Comparison of ENCODE assay signal across 8 mouse cellular contexts in the genomic region with DNA sequence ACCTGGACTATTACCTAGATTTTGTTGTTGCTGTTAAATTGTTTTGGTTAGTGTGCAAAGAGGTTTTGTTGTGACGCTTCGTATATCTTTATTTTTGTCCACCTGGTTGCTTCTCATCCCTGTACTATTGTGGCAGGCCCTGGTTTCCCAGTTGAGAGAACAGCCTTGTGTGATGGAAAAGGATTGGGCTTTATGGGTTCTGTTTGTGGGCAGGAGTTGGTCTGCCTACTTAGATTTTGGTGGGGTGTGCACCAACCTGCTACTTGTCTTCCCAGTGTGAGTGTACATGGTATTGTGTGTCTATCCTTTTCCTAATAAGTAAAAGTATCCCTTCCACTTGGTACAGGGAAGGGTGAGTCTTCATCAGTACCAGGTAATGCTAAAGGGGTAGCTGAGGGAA. TPM values are rescaled to one million over a fixed set of nuclear protein-coding genes. Genes with fewer than 3 reads are reported as not detected.
DNase-seq lines count a peak whose midpoint lies in the region; ATAC-seq and TF ChIP-seq lines count a peak whose summit lies in the region.

No protein-coding gene starts in this region.

- peaks cover 14% of the 10 kb centered on the region for H3K4me1 ChIP-seq in embryonic facial prominence, embryonic 11.5 days (ENCODE audit: control insufficient read depth, insufficient read depth, low read length)
- peaks cover 62% of the 10 kb centered on the region for H3K4me1 ChIP-seq in heart, embryonic 16.5 days (ENCODE audit: control insufficient read depth, insufficient read depth, low read length)
- H3K4me1 ChIP-seq in liver, embryonic 14.5 days (replicated peaks; ENCODE audit: control insufficient read depth in 2 of 2, insufficient read depth in 2 of 2, low read length in 1 of 2): peaks cover 45 to 67% of the 10 kb centered on the region in 2 experiments

- H3K9me3 ChIP-seq in embryonic facial prominence, embryonic 11.5 days (replicated peaks; ENCODE audit: control insufficient read depth, low read length): no peaks in the 10 kb centered on the region
- H3K9me3 ChIP-seq in heart, embryonic 16.5 days (replicated peaks; ENCODE audit: control insufficient read depth, low read length): no peaks in the 10 kb centered on the region
- no peaks in the 10 kb centered on the region for H3K9me3 ChIP-seq in liver, embryonic 14.5 days (ENCODE audit: control insufficient read depth, low read length)

- no peaks in the 10 kb centered on the region for H3K27me3 ChIP-seq in embryonic facial prominence, embryonic 11.5 days (ENCODE audit: control insufficient read depth, insufficient read depth, low read length)
- no peaks in the 10 kb centered on the region for H3K27me3 ChIP-seq in heart, embryonic 16.5 days (ENCODE audit: control insufficient read depth, insufficient read depth, low read length)
- H3K27me3 ChIP-seq in liver, embryonic 14.5 days (ENCODE audit: control insufficient read depth, insufficient read depth, low read length): no peaks in the 10 kb centered on the region

- TF ChIP-seq EP300 in liver, embryonic 14.5 days (IDR thresholded peaks at IDR 0.05; ENCODE audit: low read depth): no peak

- H3K9ac ChIP-seq in embryonic facial prominence, embryonic 11.5 days (replicated peaks; ENCODE audit: low read length): no peak overlapping the region; the same call in 1 of the 2 replicates
- H3K9ac ChIP-seq in heart, embryonic 16.5 days (ENCODE audit: low read length): peak overlapping the region; percentile 60
- H3K9ac ChIP-seq in liver, embryonic 14.5 days (replicated peaks): peak overlapping the region; percentile 55

- no peaks in the 10 kb centered on the region for H3K36me3 ChIP-seq in embryonic facial prominence, embryonic 11.5 days (replicated peaks; ENCODE audit: control insufficient read depth, insufficient read depth, low read depth, low read length)
- H3K36me3 ChIP-seq in heart, embryonic 16.5 days (ENCODE audit: control insufficient read depth, insufficient read depth): no peaks in the 10 kb centered on the region
- H3K36me3 ChIP-seq in liver, embryonic 14.5 days (replicated peaks; ENCODE audit: control insufficient read depth, insufficient read depth, low read depth): peaks cover 8% of the 10 kb centered on the region; the same call in 1 of the 2 replicates

- no peak for ATAC-seq in embryonic facial prominence, embryonic 11.5 days (replicated peaks; ENCODE audit: insufficient number of reproducible peaks, low FRiP score, low TSS enrichment, low read depth)
- no peak for ATAC-seq in heart, embryonic 16.5 days (replicated peaks; ENCODE audit: extremely low read depth, insufficient read depth, low FRiP score)
- no peak for ATAC-seq in liver, embryonic 14.5 days (ENCODE audit: insufficient read depth)
- ATAC-seq in megakaryocyte-erythroid progenitor cell, adult 5-6 weeks (replicated peaks; ENCODE audit: low FRiP score, low TSS enrichment, poor library complexity, severe bottlenecking): no peak

- TF ChIP-seq CTCF in layer of hippocampus, adult 2 months (conservative IDR thresholded peaks at IDR 0.05): no peak
- no peak for TF ChIP-seq CTCF in liver, embryonic 14.5 days (IDR thresholded peaks at IDR 0.05; ENCODE audit: low read depth)

- H3K4me2 ChIP-seq in embryonic facial prominence, embryonic 11.5 days (ENCODE audit: low read depth, low read length): no peak overlapping the region
- H3K4me2 ChIP-seq in heart, embryonic 16.5 days (ENCODE audit: low read depth, low read length): peak overlapping the region; percentile 79
- peak overlapping the region; percentile 84 for H3K4me2 ChIP-seq in liver, embryonic 14.5 days (ENCODE audit: low read depth)

- peak overlapping the region; percentile 97 for H3K27ac ChIP-seq in layer of hippocampus, adult 2 months
- H3K27ac ChIP-seq in embryonic facial prominence, embryonic 11.5 days (replicated peaks; ENCODE audit: low read depth, low read length): no peak overlapping the region
- H3K27ac ChIP-seq in heart, embryonic 16.5 days (ENCODE audit: low read length): no peak overlapping the region; the same call in 1 of the 2 replicates
- peak overlapping the region; percentile 36 for H3K27ac ChIP-seq in liver, embryonic 14.5 days

- no peak overlapping the region; the same call in 1 of the 2 replicates for H3K4me3 ChIP-seq in layer of hippocampus, adult 2 months
- 0 out of 2 replicates have a peak overlapping the region, but pooled peaks have one; percentile 14 for H3K4me3 ChIP-seq in embryonic facial prominence, embryonic 11.5 days (ENCODE audit: low read depth, low read length)
- peak overlapping the region; percentile 80; the same call in 1 of the 2 replicates for H3K4me3 ChIP-seq in heart, embryonic 16.5 days (ENCODE audit: low read length)
- H3K4me3 ChIP-seq in liver, embryonic 14.5 days (ENCODE audit: insufficient read depth in 1 of 2, low read depth in 2 of 2, low read length in 2 of 2): peak overlapping the region in 1 of 2 experiments; percentile 82; a peak in 2 of 4 replicates

- WGBS in embryonic facial prominence, embryonic 11.5 days: 94% methylated on average over 2 of the region's 2 CpGs
- WGBS in heart, embryonic 16.5 days: 91% methylated on average over 2 of the region's 2 CpGs
- 79% methylated on average over 2 of the region's 2 CpGs for WGBS in liver, embryonic 14.5 days (ENCODE audit: insufficient replicate concordance)

- DNase-seq in layer of hippocampus, adult 2 months (ENCODE audit: low spot score in 2 of 2): peak in 1 of 2 experiments; percentile 5
- DNase-seq in layer of hippocampus, adult 9-11 months: no peak
- no peak for DNase-seq in embryonic facial prominence, embryonic 11.5 days (ENCODE audit: low spot score)
- DNase-seq in liver, embryonic 14.5 days (ENCODE audit: low read depth in 3 of 3, low spot score in 3 of 3): no peak
- DNase-seq in cerebellum, postnatal 10 days: no peak
- no peak for DNase-seq in right cerebral cortex, adult 2 months (ENCODE audit: low spot score in 2 of 2)

RNA-seq across cellular contexts. Expression of a gene that starts 2.9 kb away (rescaled TPM):
- total RNA-seq in layer of hippocampus, adult 2 months (2021): 10 to 100 TPM; 27.0 to 30.0 TPM
- polyA plus RNA-seq in embryonic facial prominence, embryonic 11.5 days (2014; fragmentation: Nextera tagmentation; extraction: Ambion mirVana): 2.9 and 3.1 TPM in 2 replicates
- 2.3 and 2.4 TPM in 2 replicates for polyA plus RNA-seq in heart, embryonic 16.5 days (2015; fragmentation: Nextera tagmentation; extraction: Ambion mirVana)
- polyA plus RNA-seq in liver, embryonic 14.5 days (2012; rRNA removed): 33.8 and 36.4 TPM in 2 replicates
- polyA plus RNA-seq in liver, embryonic 14.5 days (2014; fragmentation: Nextera tagmentation; extraction: Ambion mirVana): 2.5 TPM in 2 replicates
- total RNA-seq in megakaryocyte-erythroid progenitor cell, adult 5-6 weeks (2014; fragmentation: Nextera tagmentation): 3.5 and 6.8 TPM in 2 replicates
- total RNA-seq in megakaryocyte-erythroid progenitor cell, adult 5-6 weeks (2017): 1.3 and 2.8 TPM in 2 replicates

RNA-seq across cellular contexts. Expression of a gene that starts 3.2 kb away (rescaled TPM):
- 1 to 10 TPM; 2.6 to 3.3 TPM for total RNA-seq in layer of hippocampus, adult 2 months (2021)
- polyA plus RNA-seq in embryonic facial prominence, embryonic 11.5 days (2014; fragmentation: Nextera tagmentation; extraction: Ambion mirVana): 0.52 and 1.9 TPM in 2 replicates
- polyA plus RNA-seq in heart, embryonic 16.5 days (2015; fragmentation: Nextera tagmentation; extraction: Ambion mirVana): 2.4 and 4.6 TPM in 2 replicates
- 0.36 and 0.40 TPM in 2 replicates for polyA plus RNA-seq in liver, embryonic 14.5 days (2012; rRNA removed)
- 0.22 and 0.52 TPM in 2 replicates for polyA plus RNA-seq in liver, embryonic 14.5 days (2014; fragmentation: Nextera tagmentation; extraction: Ambion mirVana)
- 2.5 and 6.5 TPM in 2 replicates for total RNA-seq in megakaryocyte-erythroid progenitor cell, adult 5-6 weeks (2014; fragmentation: Nextera tagmentation)
- 0.76 and 1.7 TPM in 2 replicates for total RNA-seq in megakaryocyte-erythroid progenitor cell, adult 5-6 weeks (2017)

RNA-seq across cellular contexts. Expression of a gene that starts 3.5 kb away (rescaled TPM):
- 10 to 100 TPM; 29.7 to 33.2 TPM for total RNA-seq in layer of hippocampus, adult 2 months (2021)
- 66.9 and 72.6 TPM in 2 replicates for polyA plus RNA-seq in embryonic facial prominence, embryonic 11.5 days (2014; fragmentation: Nextera tagmentation; extraction: Ambion mirVana)
- polyA plus RNA-seq in heart, embryonic 16.5 days (2015; fragmentation: Nextera tagmentation; extraction: Ambion mirVana): 79.2 and 81.5 TPM in 2 replicates
- 44.8 and 50.2 TPM in 2 replicates for polyA plus RNA-seq in liver, embryonic 14.5 days (2012; rRNA removed)
- polyA plus RNA-seq in liver, embryonic 14.5 days (2014; fragmentation: Nextera tagmentation; extraction: Ambion mirVana): 31.5 and 32.8 TPM in 2 replicates
- 103 and 109 TPM in 2 replicates for total RNA-seq in megakaryocyte-erythroid progenitor cell, adult 5-6 weeks (2014; fragmentation: Nextera tagmentation)
- 167 and 183 TPM in 2 replicates for total RNA-seq in megakaryocyte-erythroid progenitor cell, adult 5-6 weeks (2017)

RNA-seq across cellular contexts. Expression of a gene that starts 29.4 kb away (rescaled TPM):
- 10 to 100 TPM; 76.7 to 84.3 TPM for total RNA-seq in layer of hippocampus, adult 2 months (2021)
- 32.4 and 42.5 TPM in 2 replicates for polyA plus RNA-seq in embryonic facial prominence, embryonic 11.5 days (2014; fragmentation: Nextera tagmentation; extraction: Ambion mirVana)
- polyA plus RNA-seq in heart, embryonic 16.5 days (2015; fragmentation: Nextera tagmentation; extraction: Ambion mirVana): 103 and 104 TPM in 2 replicates
- 25.8 and 36.4 TPM in 2 replicates for polyA plus RNA-seq in liver, embryonic 14.5 days (2012; rRNA removed)
- 10.0 and 10.6 TPM in 2 replicates for polyA plus RNA-seq in liver, embryonic 14.5 days (2014; fragmentation: Nextera tagmentation; extraction: Ambion mirVana)
- total RNA-seq in megakaryocyte-erythroid progenitor cell, adult 5-6 weeks (2014; fragmentation: Nextera tagmentation): 21.1 and 23.7 TPM in 2 replicates
- total RNA-seq in megakaryocyte-erythroid progenitor cell, adult 5-6 weeks (2017): 19.2 and 24.5 TPM in 2 replicates

RNA-seq across cellular contexts. Expression of a gene that starts 29.5 kb away (rescaled TPM):
- 10 to 100 TPM; 69.0 to 81.3 TPM for total RNA-seq in layer of hippocampus, adult 2 months (2021)
- polyA plus RNA-seq in embryonic facial prominence, embryonic 11.5 days (2014; fragmentation: Nextera tagmentation; extraction: Ambion mirVana): 55.1 and 75.1 TPM in 2 replicates
- polyA plus RNA-seq in heart, embryonic 16.5 days (2015; fragmentation: Nextera tagmentation; extraction: Ambion mirVana): 60.5 and 62.3 TPM in 2 replicates
- 12.9 and 16.2 TPM in 2 replicates for polyA plus RNA-seq in liver, embryonic 14.5 days (2012; rRNA removed)
- polyA plus RNA-seq in liver, embryonic 14.5 days (2014; fragmentation: Nextera tagmentation; extraction: Ambion mirVana): 18.3 and 20.2 TPM in 2 replicates
- total RNA-seq in megakaryocyte-erythroid progenitor cell, adult 5-6 weeks (2014; fragmentation: Nextera tagmentation): 26.7 and 61.9 TPM in 2 replicates
- total RNA-seq in megakaryocyte-erythroid progenitor cell, adult 5-6 weeks (2017): 13.7 and 49.6 TPM in 2 replicates

Comparison
In these comparisons a context has a peak if more than half of its experiments do, and no peak if none do; other contexts are left out.
1. H3K27ac ChIP-seq: peak in layer of hippocampus, adult 2 months (single experiment) and liver, embryonic 14.5 days (single experiment); none in embryonic facial prominence, embryonic 11.5 days (single experiment) and heart, embryonic 16.5 days (single experiment).